Mouse (Mus musculus): ENCODE measurements at regions not wholly inside any gene's neighbourhood (a gene's known extent, or its start where the extent isn't known, plus 50 kb on each side); places are given as distances from the start of the nearest gene placed in this dataset.
A peak's percentile ranks its signal among the peaks of the same experiment; 100 is the strongest.

GRCm38 (mm10) chr16:62981821-62982220, 127.7 kb downstream of the Pros1 start:
- H3K4me2 ChIP-seq (ENCODE audit: low read depth, low read length, poor library complexity, severe bottlenecking): no peak overlapping the region
- 45% methylated on average over 1 of the region's 1 CpGs for WGBS
- H3K4me3 ChIP-seq (ENCODE audit: low read depth, low read length): no peak overlapping the region
- H3K9ac ChIP-seq (replicated peaks; ENCODE audit: low read length, poor library complexity, severe bottlenecking): no peak overlapping the region
- no peaks in the 10 kb centered on the region for H3K4me1 ChIP-seq (ENCODE audit: insufficient read depth, low read length)
- ATAC-seq (ENCODE audit: low FRiP score) (no peak), DNase-seq (ENCODE audit: low spot score) (peak; percentile 2)
- no peaks in the 10 kb centered on the region for H3K36me3 ChIP-seq (ENCODE audit: insufficient read depth, low read length)
- no peaks in the 10 kb centered on the region for H3K27me3 ChIP-seq (ENCODE audit: insufficient read depth, low read length)
- no peak overlapping the region for H3K27ac ChIP-seq (ENCODE audit: low read depth, low read length)
- no peaks in the 10 kb centered on the region for H3K9me3 ChIP-seq (ENCODE audit: low read length)
- TF ChIP-seq CTCF (IDR thresholded peaks at IDR 0.05): no peak

DNA sequence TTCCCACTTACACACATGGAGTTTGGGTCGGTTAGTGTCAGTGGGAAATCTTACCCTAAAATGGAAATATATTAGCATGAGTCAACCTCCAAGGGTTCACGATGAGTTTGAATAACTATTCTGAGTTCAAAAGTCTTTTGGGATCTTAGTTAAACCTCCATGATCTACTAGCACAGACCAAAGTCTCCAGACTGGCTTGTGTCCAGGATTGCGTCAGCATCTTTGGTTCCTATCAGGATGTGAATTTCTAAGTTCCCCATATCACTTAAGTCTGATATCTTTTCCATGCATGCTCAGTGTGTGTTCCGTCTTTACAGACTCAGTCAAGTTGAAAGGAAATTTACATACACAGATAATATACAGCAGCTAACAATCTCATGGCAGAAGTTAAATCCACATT, 128.5 kb downstream of the Pros1 start:
- no peaks in the 10 kb centered on the region for H3K27me3 ChIP-seq (ENCODE audit: insufficient read depth, low read length)
- ATAC-seq (ENCODE audit: low FRiP score) (no peak), DNase-seq (ENCODE audit: low spot score) (no peak)
- H3K36me3 ChIP-seq (ENCODE audit: insufficient read depth, low read length): no peaks in the 10 kb centered on the region
- H3K9me3 ChIP-seq (ENCODE audit: low read length): no peaks in the 10 kb centered on the region
- 74% methylated on average over 4 of the region's 4 CpGs for WGBS
- no peak for TF ChIP-seq CTCF (IDR thresholded peaks at IDR 0.05)
- H3K4me2 ChIP-seq (ENCODE audit: low read depth, low read length, poor library complexity, severe bottlenecking): no peak overlapping the region
- H3K27ac ChIP-seq (ENCODE audit: low read depth, low read length): no peak overlapping the region
- no peaks in the 10 kb centered on the region for H3K4me1 ChIP-seq (ENCODE audit: insufficient read depth, low read length)
- H3K9ac ChIP-seq (replicated peaks; ENCODE audit: low read length, poor library complexity, severe bottlenecking): no peak overlapping the region
- no peak overlapping the region for H3K4me3 ChIP-seq (ENCODE audit: low read depth, low read length)

DNA sequence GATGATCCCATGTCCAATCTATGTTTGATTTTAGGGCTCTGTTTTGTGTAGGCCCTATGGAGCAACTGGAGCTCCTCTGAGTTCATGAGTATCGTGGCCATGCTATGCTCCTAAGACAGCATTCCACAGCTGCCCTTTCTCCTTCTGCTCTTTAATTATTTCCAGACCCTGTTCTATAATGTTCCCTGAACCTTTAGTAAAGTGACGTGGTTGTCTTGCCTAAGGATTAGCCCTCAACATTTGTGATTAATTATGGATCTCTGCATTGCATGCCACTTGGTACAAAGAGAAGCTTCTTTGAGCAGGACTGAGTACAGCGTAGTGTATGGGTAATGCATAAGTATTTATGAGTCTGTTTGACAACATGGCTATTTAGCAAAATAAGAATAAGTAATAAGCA, 141.4 kb downstream of the Pros1 start:
- ATAC-seq (ENCODE audit: low FRiP score) (no peak), DNase-seq (ENCODE audit: low spot score) (no peak)
- Histone ChIP-seq H3K27me3 (ENCODE audit: insufficient read depth, low read length) (no peaks in the 10 kb centered on the region), H3K4me3 (ENCODE audit: low read depth, low read length) (no peak overlapping the region), H3K27ac (ENCODE audit: low read depth, low read length) (no peak overlapping the region), H3K36me3 (ENCODE audit: insufficient read depth, low read length) (no peaks in the 10 kb centered on the region), H3K9ac (replicated peaks; ENCODE audit: low read length, poor library complexity, severe bottlenecking) (no peak overlapping the region), H3K4me2 (ENCODE audit: low read depth, low read length, poor library complexity, severe bottlenecking) (no peak overlapping the region), H3K9me3 (ENCODE audit: low read length) (no peaks in the 10 kb centered on the region), H3K4me1 (ENCODE audit: insufficient read depth, low read length) (no peaks in the 10 kb centered on the region)
- WGBS: 86% methylated on average over 3 of the region's 3 CpGs
- no peak for TF ChIP-seq CTCF (IDR thresholded peaks at IDR 0.05)

GRCm38 (mm10) chr16:63011151-63011734, 157.1 kb downstream of the Pros1 start:
- TF ChIP-seq CTCF (IDR thresholded peaks at IDR 0.05): no peak
- ATAC-seq (ENCODE audit: low FRiP score): no peak
- no peaks in the 10 kb centered on the region for H3K9me3 ChIP-seq (ENCODE audit: low read length)
- no peak overlapping the region for H3K4me3 ChIP-seq (ENCODE audit: low read depth, low read length)
- no peaks in the 10 kb centered on the region for H3K27me3 ChIP-seq (ENCODE audit: insufficient read depth, low read length)
- H3K36me3 ChIP-seq (ENCODE audit: insufficient read depth, low read length): no peaks in the 10 kb centered on the region
- H3K4me2 ChIP-seq (ENCODE audit: low read depth, low read length, poor library complexity, severe bottlenecking): no peak overlapping the region
- 38% methylated on average over 4 of the region's 4 CpGs for WGBS
- H3K4me1 ChIP-seq (ENCODE audit: insufficient read depth, low read length): no peaks in the 10 kb centered on the region
- H3K9ac ChIP-seq (replicated peaks; ENCODE audit: low read length, poor library complexity, severe bottlenecking): no peak overlapping the region
- no peak for DNase-seq (ENCODE audit: low spot score)
- no peak overlapping the region for H3K27ac ChIP-seq (ENCODE audit: low read depth, low read length)

DNA sequence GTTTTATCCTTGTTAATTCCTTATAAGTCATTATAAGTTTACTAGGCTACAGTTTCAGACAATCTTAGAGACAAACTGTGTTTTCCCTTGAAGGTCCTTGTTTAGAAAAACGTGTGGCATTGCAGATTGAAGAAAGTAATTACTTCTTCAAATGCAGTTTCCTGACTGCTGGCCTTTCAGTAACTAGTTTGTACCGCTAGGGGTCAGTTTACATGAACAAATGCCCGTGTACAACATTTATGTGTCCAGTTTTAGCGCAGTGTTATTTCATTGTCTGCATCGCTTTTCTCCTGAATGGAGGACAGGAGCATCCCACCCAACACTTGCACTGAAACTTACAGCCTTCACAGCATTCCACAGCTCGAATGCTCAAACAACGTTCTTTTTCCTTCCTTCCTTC, 160.3 kb downstream of the Pros1 start:
- ATAC-seq (ENCODE audit: low FRiP score) (no peak), DNase-seq (ENCODE audit: low spot score) (peak; percentile 64)
- Histone ChIP-seq H3K27ac (ENCODE audit: low read depth, low read length) (no peak overlapping the region), H3K4me1 (ENCODE audit: insufficient read depth, low read length) (no peaks in the 10 kb centered on the region), H3K36me3 (ENCODE audit: insufficient read depth, low read length) (no peaks in the 10 kb centered on the region), H3K9me3 (ENCODE audit: low read length) (no peaks in the 10 kb centered on the region), H3K27me3 (ENCODE audit: insufficient read depth, low read length) (no peaks in the 10 kb centered on the region), H3K4me2 (ENCODE audit: low read depth, low read length, poor library complexity, severe bottlenecking) (no peak overlapping the region), H3K4me3 (ENCODE audit: low read depth, low read length) (no peak overlapping the region), H3K9ac (replicated peaks; ENCODE audit: low read length, poor library complexity, severe bottlenecking) (no peak overlapping the region)
- 31% methylated on average over 7 of the region's 7 CpGs for WGBS
- TF ChIP-seq CTCF (IDR thresholded peaks at IDR 0.05): peak; percentile 70

DNA sequence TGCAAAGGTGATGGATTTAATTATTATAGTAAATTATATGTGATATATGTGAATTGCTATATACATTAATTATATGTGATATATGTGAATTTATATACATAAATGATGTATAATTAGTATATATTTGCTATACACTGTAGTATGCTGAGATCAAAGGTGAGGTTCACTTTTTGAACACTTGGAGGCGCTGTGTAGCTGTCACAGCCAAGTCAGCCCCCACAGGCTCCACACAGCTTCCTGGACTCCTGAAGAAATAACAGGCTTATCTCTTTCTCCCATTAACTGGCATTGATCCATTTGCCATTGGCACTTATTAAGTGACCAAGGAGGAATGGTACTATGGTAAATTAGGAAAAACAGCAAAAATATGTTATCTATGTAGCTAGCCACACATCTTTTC, 162.0 kb downstream of the Pros1 start:
- 35% methylated on average over 1 of the region's 1 CpGs for WGBS
- Histone ChIP-seq H3K9ac (replicated peaks; ENCODE audit: low read length, poor library complexity, severe bottlenecking) (no peak overlapping the region), H3K27me3 (ENCODE audit: insufficient read depth, low read length) (no peaks in the 10 kb centered on the region), H3K4me2 (ENCODE audit: low read depth, low read length, poor library complexity, severe bottlenecking) (no peak overlapping the region), H3K4me1 (ENCODE audit: insufficient read depth, low read length) (no peaks in the 10 kb centered on the region), H3K27ac (ENCODE audit: low read depth, low read length) (no peak overlapping the region), H3K36me3 (ENCODE audit: insufficient read depth, low read length) (no peaks in the 10 kb centered on the region), H3K9me3 (ENCODE audit: low read length) (no peaks in the 10 kb centered on the region), H3K4me3 (ENCODE audit: low read depth, low read length) (no peak overlapping the region)
- TF ChIP-seq CTCF (IDR thresholded peaks at IDR 0.05): peak; percentile 74
- DNase-seq (ENCODE audit: low spot score) (peak; percentile 70), ATAC-seq (ENCODE audit: low FRiP score) (no peak; the same call in 1 of the 2 replicates)

Measured in midbrain, postnatal 0 days (tissue).